Mouse (Mus musculus): ENCODE data around the gene Wipf3. TPM values are rescaled to one million over a fixed set of nuclear protein-coding genes. Genes with fewer than 3 reads are reported as not detected.
A peak's percentile ranks its signal among the peaks of the same experiment; 100 is the strongest.

The Wipf3 gene
- total and polyA plus RNA-seq, 2 experiments from 2014 or later, result 2.5 to 5.8 TPM

- no peak overlapping the region for H3K4me3 ChIP-seq (ENCODE audit: low read depth, low read length)
- no peak overlapping the region for H3K9ac ChIP-seq (replicated peaks; ENCODE audit: low read depth, low read length)
- no peaks in the 10 kb centered on the region for H3K36me3 ChIP-seq (replicated peaks; ENCODE audit: control insufficient read depth, insufficient read depth, low read length)
- H3K27ac ChIP-seq (ENCODE audit: low read depth), result no peak overlapping the region
- no peaks in the 10 kb centered on the region for H3K4me1 ChIP-seq (ENCODE audit: control insufficient read depth, insufficient read depth)
- DNase-seq (ENCODE audit: low spot score) (no peak), ATAC-seq (ENCODE audit: insufficient read depth, low read depth) (no peak)
- TF ChIP-seq CTCF (IDR thresholded peaks at IDR 0.05; ENCODE audit: low read depth) (no peak), EP300 (IDR thresholded peaks at IDR 0.05; ENCODE audit: low read depth) (no peak)
- WGBS, result 85% methylated on average over 3 of the region's 3 CpGs
- no peaks in the 10 kb centered on the region for H3K27me3 ChIP-seq (ENCODE audit: control insufficient read depth, insufficient read depth, low read length)
- H3K9me3 ChIP-seq (replicated peaks; ENCODE audit: control insufficient read depth, low read length), result no peaks in the 10 kb centered on the region
- H3K4me2 ChIP-seq (ENCODE audit: low read depth, low read length), result no peak overlapping the region
These were observed 42.4 kb upstream of the Wipf3 start for GRCm38 (mm10) chr6:54387044-54387443.

- Histone ChIP-seq H3K9me3 (replicated peaks; ENCODE audit: control insufficient read depth, low read length) (no peaks in the 10 kb centered on the region), H3K4me2 (ENCODE audit: low read depth, low read length) (no peak overlapping the region), H3K4me1 (ENCODE audit: control insufficient read depth, insufficient read depth) (no peaks in the 10 kb centered on the region), H3K36me3 (replicated peaks; ENCODE audit: control insufficient read depth, insufficient read depth, low read length) (no peaks in the 10 kb centered on the region), H3K27ac (ENCODE audit: low read depth) (no peak overlapping the region), H3K9ac (replicated peaks; ENCODE audit: low read depth, low read length) (no peak overlapping the region), H3K4me3 (ENCODE audit: low read depth, low read length) (no peak overlapping the region), H3K27me3 (ENCODE audit: control insufficient read depth, insufficient read depth, low read length) (no peaks in the 10 kb centered on the region)
- ATAC-seq (ENCODE audit: insufficient read depth, low read depth), result no peak
- no peak for DNase-seq (ENCODE audit: low spot score)
- 59% methylated on average over 5 of the region's 5 CpGs for WGBS
- TF ChIP-seq CTCF (IDR thresholded peaks at IDR 0.05; ENCODE audit: low read depth) (no peak), EP300 (IDR thresholded peaks at IDR 0.05; ENCODE audit: low read depth) (no peak)
These were observed 41.7 kb upstream of the Wipf3 start for GRCm38 (mm10) chr6:54387751-54388150.

- 70% methylated on average over 7 of the region's 7 CpGs for WGBS
- TF ChIP-seq CTCF (IDR thresholded peaks at IDR 0.05; ENCODE audit: low read depth) (no peak), EP300 (IDR thresholded peaks at IDR 0.05; ENCODE audit: low read depth) (no peak)
- H3K4me2 ChIP-seq (ENCODE audit: low read depth, low read length), result no peak overlapping the region
- no peak overlapping the region for H3K27ac ChIP-seq (ENCODE audit: low read depth)
- no peaks in the 10 kb centered on the region for H3K36me3 ChIP-seq (replicated peaks; ENCODE audit: control insufficient read depth, insufficient read depth, low read length)
- no peaks in the 10 kb centered on the region for H3K27me3 ChIP-seq (ENCODE audit: control insufficient read depth, insufficient read depth, low read length)
- ATAC-seq (ENCODE audit: insufficient read depth, low read depth) (no peak), DNase-seq (ENCODE audit: low spot score) (no peak)
- no peak overlapping the region for H3K4me3 ChIP-seq (ENCODE audit: low read depth, low read length)
- H3K9ac ChIP-seq (replicated peaks; ENCODE audit: low read depth, low read length), result no peak overlapping the region
- no peaks in the 10 kb centered on the region for H3K4me1 ChIP-seq (ENCODE audit: control insufficient read depth, insufficient read depth)
- no peaks in the 10 kb centered on the region for H3K9me3 ChIP-seq (replicated peaks; ENCODE audit: control insufficient read depth, low read length)
These were observed 40.6 kb upstream of the Wipf3 start for GRCm38 (mm10) chr6:54388690-54389275.

- WGBS, result 2% methylated on average over 3 of the region's 3 CpGs
- Histone ChIP-seq H3K4me2 (ENCODE audit: low read depth, low read length) (no peak overlapping the region), H3K4me1 (ENCODE audit: control insufficient read depth, insufficient read depth) (0 out of 2 replicates have a peak, but pooled peaks cover 3% of the 10 kb centered on the region), H3K27me3 (ENCODE audit: control insufficient read depth, insufficient read depth, low read length) (no peaks in the 10 kb centered on the region), H3K27ac (ENCODE audit: low read depth) (no peak overlapping the region), H3K4me3 (ENCODE audit: low read depth, low read length) (no peak overlapping the region), H3K9me3 (replicated peaks; ENCODE audit: control insufficient read depth, low read length) (no peaks in the 10 kb centered on the region), H3K9ac (replicated peaks; ENCODE audit: low read depth, low read length) (no peak overlapping the region), H3K36me3 (replicated peaks; ENCODE audit: control insufficient read depth, insufficient read depth, low read length) (no peaks in the 10 kb centered on the region)
- no peak for ATAC-seq (ENCODE audit: insufficient read depth, low read depth)
- TF ChIP-seq EP300 (IDR thresholded peaks at IDR 0.05; ENCODE audit: low read depth) (no peak), CTCF (IDR thresholded peaks at IDR 0.05; ENCODE audit: low read depth) (peak; percentile 80)
- peak; percentile 65 for DNase-seq (ENCODE audit: low spot score)
These were observed 37.6 kb upstream of the Wipf3 start for GRCm38 (mm10) chr6:54391765-54392164.

GRCm38 (mm10) chr6:54393886-54394285 is 35.5 kb upstream of the Wipf3 start:
- no peak overlapping the region for H3K27ac ChIP-seq (ENCODE audit: low read depth)
- H3K36me3 ChIP-seq (replicated peaks; ENCODE audit: control insufficient read depth, insufficient read depth, low read length), result no peaks in the 10 kb centered on the region
- WGBS, result 57% methylated on average over 6 of the region's 6 CpGs

More at GRCm38 (mm10) chr6:54393886-54394285, 35.5 kb upstream of the Wipf3 start:
- Histone ChIP-seq H3K9ac (replicated peaks; ENCODE audit: low read depth, low read length) (no peak overlapping the region), H3K4me2 (ENCODE audit: low read depth, low read length) (no peak overlapping the region), H3K4me1 (ENCODE audit: control insufficient read depth, insufficient read depth) (0 out of 2 replicates have a peak, but pooled peaks cover 3% of the 10 kb centered on the region), H3K27me3 (ENCODE audit: control insufficient read depth, insufficient read depth, low read length) (no peaks in the 10 kb centered on the region), H3K9me3 (replicated peaks; ENCODE audit: control insufficient read depth, low read length) (no peaks in the 10 kb centered on the region), H3K4me3 (ENCODE audit: low read depth, low read length) (no peak overlapping the region)
- TF ChIP-seq EP300 (IDR thresholded peaks at IDR 0.05; ENCODE audit: low read depth) (no peak), CTCF (IDR thresholded peaks at IDR 0.05; ENCODE audit: low read depth) (no peak)
- ATAC-seq (ENCODE audit: insufficient read depth, low read depth) (no peak), DNase-seq (ENCODE audit: low spot score) (no peak)
